Mouse (Mus musculus) adrenal gland, postnatal 14 days (tissue): ENCODE data around the gene Cxcl10. TPM values are rescaled to one million over a fixed set of nuclear protein-coding genes. Genes with fewer than 3 reads are reported as not detected.

Experiments
- DNase-seq: peaks from one replicate; pipeline ENCODE4 v3.0.0; 2021; ENCODE audit warnings: mixed read lengths
- long read RNA-seq, 2 experiments: library from polyadenylated mRNA; stranded (forward); transcript quantifications; one replicate each; pipeline ENCODE4 v2.0.0; 2021
- total RNA-seq: library from RNA; stranded (reverse); gene quantifications from 2 replicates; pipeline ENCODE4 v1.2.3, GENCODE M21; 2021

The Cxcl10 gene
- 0.52 and 3.2 TPM in 2 replicates for total RNA-seq
- long read RNA-seq, experiment 1: 0 reads
- long read RNA-seq, experiment 2: 0 reads

- DNase-seq: peak; percentile 78
Measured at GRCm38 (mm10) chr5:92348794-92349413, at the start of gene Cxcl10. TSS of gene Cxcl10 (minus strand) at chr5:92348889.

GRCm38 (mm10) chr5:92398153-92398552 is 49.5 kb upstream of the Cxcl10 start:
- peak; percentile 88 for DNase-seq

GRCm38 (mm10) chr5:92396476-92396875 is 47.8 kb upstream of the Cxcl10 start:
- no peak for DNase-seq

GRCm38 (mm10) chr5:92395764-92396163 is 47.1 kb upstream of the Cxcl10 start:
- no peak for DNase-seq

- DNase-seq: no peak
Measured at GRCm38 (mm10) chr5:92393863-92394262, 45.2 kb upstream of the Cxcl10 start.

- no peak for DNase-seq
Measured at GRCm38 (mm10) chr5:92392542-92392941, 43.9 kb upstream of the Cxcl10 start.

- no peak for DNase-seq
Measured at GRCm38 (mm10) chr5:92390615-92391014, 41.9 kb upstream of the Cxcl10 start.

- DNase-seq: no peak
Measured at GRCm38 (mm10) chr5:92389977-92390376, 41.3 kb upstream of the Cxcl10 start.

- peak; percentile 79 for DNase-seq
Measured at GRCm38 (mm10) chr5:92387433-92387832, 38.7 kb upstream of the Cxcl10 start.

GRCm38 (mm10) chr5:92386643-92387042 is 38.0 kb upstream of the Cxcl10 start:
- peak; percentile 41 for DNase-seq

GRCm38 (mm10) chr5:92386102-92386501 is 37.4 kb upstream of the Cxcl10 start:
- peak; percentile 35 for DNase-seq

GRCm38 (mm10) chr5:92384855-92385254 is 36.2 kb upstream of the Cxcl10 start:
- DNase-seq: peak; percentile 63

- DNase-seq: peak; percentile 56
Measured at GRCm38 (mm10) chr5:92383747-92384146, 35.1 kb upstream of the Cxcl10 start.

- no peak for DNase-seq
Measured at GRCm38 (mm10) chr5:92382349-92382679, 33.6 kb upstream of the Cxcl10 start.

GRCm38 (mm10) chr5:92381550-92382348 is 33.1 kb upstream of the Cxcl10 start:
- DNase-seq: peak; percentile 86

GRCm38 (mm10) chr5:92376795-92377405 is 28.2 kb upstream of the Cxcl10 start:
- peak; percentile 26 for DNase-seq

GRCm38 (mm10) chr5:92375368-92375767 is 26.7 kb upstream of the Cxcl10 start:
- DNase-seq: peak; percentile 46

- peak; percentile 73 for DNase-seq
Measured at GRCm38 (mm10) chr5:92374721-92375142, 26.0 kb upstream of the Cxcl10 start.

GRCm38 (mm10) chr5:92372605-92373004 is 23.9 kb upstream of the Cxcl10 start:
- DNase-seq: no peak

GRCm38 (mm10) chr5:92371361-92371976 is 22.8 kb upstream of the Cxcl10 start:
- no peak for DNase-seq

- DNase-seq: no peak
Measured at GRCm38 (mm10) chr5:92370891-92371290, 22.2 kb upstream of the Cxcl10 start.

GRCm38 (mm10) chr5:92370392-92370791 is 21.7 kb upstream of the Cxcl10 start:
- DNase-seq: peak; percentile 34
